Mouse (Mus musculus): ENCODE results near the gene Ctu1. TPM values are rescaled to one million over a fixed set of nuclear protein-coding genes. Genes with fewer than 3 reads are reported as not detected.
"Not testable (repeated sequence)": the region's sequence is repeated elsewhere in the genome, so short reads cannot be mapped to it uniquely, and the experiment has no call there.

Gene Ctu1
- 10 to 100 TPM; 20.8 to 22.5 TPM for total RNA-seq (2021)

- DNase-seq = peak; percentile 85
- intact Hi-C loops (cut with DNase I) = loop anchor here (10.0 kb wide), 2 partner anchors 87 to 223 kb away; no protein-coding TSS in a partner anchor
These were observed at the start of gene Ctu1 for GRCm38 (mm10) chr7:43671809-43672580. Gene Ctu1, plus strand, starts transcription at chr7:43672016.

DNA sequence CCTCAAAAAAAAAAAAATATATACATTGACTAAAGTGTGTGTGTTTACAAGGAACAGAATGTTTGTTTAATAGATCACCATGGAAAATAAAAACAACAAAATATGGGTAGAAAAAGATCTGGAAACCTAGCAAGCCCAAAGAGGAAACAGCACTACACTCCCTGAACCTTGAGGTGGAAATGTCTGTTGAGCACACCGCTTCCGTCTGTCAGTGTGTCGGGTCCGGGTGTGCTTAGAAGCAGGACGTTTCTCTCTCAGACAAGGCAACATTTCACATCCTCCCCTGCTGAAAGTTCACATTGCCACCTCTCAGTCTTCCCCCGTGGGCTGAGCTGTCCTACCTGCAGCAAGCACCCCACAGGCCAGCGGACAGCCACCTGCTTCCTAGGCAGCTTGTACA, 48.9 kb upstream of the Ctu1 start:
- DNase-seq = no peak
- intact Hi-C loops (cut with DNase I) = no loop called here

GRCm38 (mm10) chr7:43623819-43624218, 48.0 kb upstream of the Ctu1 start:
- DNase-seq = no peak
- intact Hi-C loops (cut with DNase I) = no loop called here

DNA sequence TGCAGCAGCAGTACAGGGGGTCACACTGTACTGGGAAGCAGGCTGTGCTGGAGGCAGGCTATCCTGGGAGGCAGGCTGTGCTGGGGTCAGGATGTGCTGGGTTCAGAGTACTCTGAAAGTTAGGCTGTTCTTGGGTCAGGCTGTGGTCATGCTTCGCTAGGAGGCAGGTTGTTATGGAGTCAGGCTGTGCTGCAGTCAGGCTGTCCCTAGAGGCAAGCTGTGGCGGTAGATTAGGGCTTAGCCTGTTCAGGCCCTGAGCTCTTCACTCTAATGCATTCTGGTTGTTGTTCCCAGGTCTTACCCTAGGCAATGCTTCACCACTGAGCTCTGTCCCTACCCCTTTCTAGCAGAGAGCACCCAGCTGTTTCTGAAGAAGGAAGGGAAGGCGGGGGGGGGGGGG, 46.8 kb upstream of the Ctu1 start:
- no peak for DNase-seq
- intact Hi-C loops (cut with DNase I) = no loop called here

- intact Hi-C loops (cut with DNase I) = no loop called here
- no peak for DNase-seq
These were observed 45.9 kb upstream of the Ctu1 start for GRCm38 (mm10) chr7:43625794-43626422.

DNA sequence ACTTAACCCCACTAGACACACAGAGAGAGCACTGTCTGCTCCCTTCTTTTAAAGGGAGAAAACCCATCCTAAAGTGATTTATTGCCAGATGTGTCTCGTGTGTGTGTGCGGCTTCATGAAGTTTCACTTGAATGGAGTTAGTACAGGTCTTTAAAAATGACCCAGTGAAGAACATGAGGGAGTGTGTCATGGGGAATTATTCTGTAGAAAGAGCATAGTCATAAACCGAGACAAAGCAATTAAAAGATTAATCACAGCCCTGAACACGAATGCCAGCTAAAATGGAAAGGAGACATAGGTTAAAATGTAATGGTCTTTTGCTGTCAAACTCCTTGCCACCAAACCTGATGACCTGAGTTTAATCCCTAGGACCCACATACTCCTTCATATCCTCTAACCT, 37.9 kb upstream of the Ctu1 start:
- intact Hi-C loops (cut with DNase I) = no loop called here
- DNase-seq = no peak

DNA sequence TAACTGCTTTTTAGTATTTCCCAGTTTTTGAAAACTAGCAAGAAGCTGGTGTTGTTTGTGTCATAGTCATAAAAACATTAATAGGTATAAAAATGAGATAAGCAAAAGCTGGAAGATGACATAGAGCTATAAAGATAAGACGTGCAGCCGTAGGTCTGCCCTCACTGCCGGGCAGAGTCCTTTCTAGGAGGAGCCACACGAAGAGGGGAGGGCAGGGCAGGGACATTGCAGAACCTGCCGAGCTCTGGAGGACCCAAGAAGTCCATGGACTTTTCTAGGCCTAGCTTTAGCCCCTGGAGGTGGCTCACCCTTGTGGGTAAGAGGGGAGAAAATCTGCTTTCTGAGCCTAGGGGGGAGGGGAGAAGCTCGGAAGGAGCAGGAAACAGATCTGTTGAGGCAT, 37.3 kb upstream of the Ctu1 start, which contains the start of gene Ceacam18:
Gene Ceacam18 (plus strand): TSS at position 208 of the 400 bp plus-strand sequence.
- no peak for DNase-seq
- intact Hi-C loops (cut with DNase I) = no loop called here

DNA sequence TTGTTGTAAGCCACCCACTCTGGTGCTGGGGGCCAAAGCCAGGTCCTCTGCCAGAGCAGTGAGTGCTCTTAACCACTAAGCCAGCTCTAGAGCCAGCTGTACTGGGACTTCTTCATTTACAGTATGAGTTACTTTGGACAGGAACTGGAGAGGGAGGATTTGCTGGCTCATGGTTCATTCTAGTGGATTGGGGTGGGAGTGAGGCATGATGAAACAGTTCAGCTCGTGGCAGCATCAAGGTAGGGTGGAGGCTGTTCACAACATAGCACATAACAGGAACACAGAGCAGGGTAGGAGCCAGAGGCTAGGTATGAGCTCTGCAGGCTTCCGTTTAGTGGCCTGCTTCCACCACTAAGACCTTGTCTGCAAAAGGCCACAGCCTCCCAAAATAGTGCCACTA, 35.6 kb upstream of the Ctu1 start:
- no peak for DNase-seq
- intact Hi-C loops (cut with DNase I) = no loop called here

DNA sequence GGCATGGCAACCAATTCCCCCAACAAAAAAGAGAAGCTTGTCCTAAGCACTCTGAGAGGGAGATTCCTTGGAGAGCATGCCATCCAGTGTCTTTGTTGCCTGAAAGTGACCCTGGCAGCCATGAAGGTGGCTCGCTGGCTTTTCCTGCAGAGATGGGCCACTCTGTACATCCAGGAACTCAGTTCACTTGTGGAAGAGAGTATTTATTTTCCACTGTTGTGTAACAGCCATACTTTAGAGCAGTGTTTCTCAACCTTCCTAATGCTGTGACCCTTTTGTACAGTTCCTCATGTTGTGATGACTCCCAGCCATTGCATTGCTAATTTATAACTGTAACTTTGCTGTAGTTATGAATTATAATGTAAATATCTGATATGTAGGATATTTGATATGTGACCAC, 34.7 kb upstream of the Ctu1 start:
- DNase-seq = no peak
- intact Hi-C loops (cut with DNase I) = no loop called here

- no peak for DNase-seq
These were observed 29.2 kb upstream of the Ctu1 start for GRCm38 (mm10) chr7:43642587-43642986.

GRCm38 (mm10) chr7:43643046-43643652, 28.7 kb upstream of the Ctu1 start:
- intact Hi-C loops (cut with DNase I) = no loop called here
- DNase-seq = no peak

More at GRCm38 (mm10) chr7:43642587-43642986, 29.2 kb upstream of the Ctu1 start:
- intact Hi-C loops (cut with DNase I) = no loop called here

- intact Hi-C loops (cut with DNase I) = no loop called here
- no peak for DNase-seq
These were observed 19.1 kb upstream of the Ctu1 start for GRCm38 (mm10) chr7:43652683-43653082.

DNA sequence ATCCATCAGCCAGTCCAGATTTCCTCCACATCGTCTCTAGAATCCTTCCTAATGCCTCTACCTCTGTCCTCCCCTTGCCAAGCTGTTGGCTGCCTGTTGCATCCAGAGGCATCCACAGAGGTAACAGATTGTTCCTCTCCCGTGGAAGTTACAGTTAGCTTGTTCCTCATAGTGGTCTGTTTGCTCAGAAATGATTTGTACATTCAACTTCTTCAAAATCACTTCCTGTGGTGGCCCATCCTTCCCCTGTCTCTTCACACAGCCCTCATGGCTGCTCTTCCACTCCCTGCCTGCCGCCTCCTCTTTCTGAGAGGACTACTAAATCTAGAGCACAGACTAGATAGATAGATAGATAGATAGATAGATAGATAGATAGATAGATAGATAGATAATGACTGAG, 17.3 kb upstream of the Ctu1 start:
- DNase-seq = no peak
- intact Hi-C loops (cut with DNase I) = no loop called here

- intact Hi-C loops (cut with DNase I) = no loop called here
- no peak for DNase-seq
These were observed 15.6 kb upstream of the Ctu1 start for GRCm38 (mm10) chr7:43656232-43656631.

DNA sequence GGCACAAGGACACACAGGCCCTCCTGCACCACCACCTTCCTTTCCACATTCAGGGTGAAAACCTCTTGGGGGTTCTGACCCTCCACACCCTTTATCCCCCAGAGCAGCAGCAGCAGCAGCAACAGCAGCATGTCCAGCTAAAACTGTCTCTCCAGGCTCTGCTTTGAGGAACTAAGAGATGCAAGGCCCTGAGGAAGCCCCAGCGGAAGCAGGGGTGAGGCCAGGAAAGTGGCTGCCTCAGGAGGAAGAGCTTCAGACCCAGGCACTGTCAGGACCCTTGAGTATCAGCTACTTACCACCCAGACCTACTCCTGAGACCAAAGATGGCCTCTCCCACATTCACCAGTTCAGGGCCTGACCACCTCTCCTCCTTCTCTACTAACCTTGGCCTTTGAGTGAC, 11.8 kb upstream of the Ctu1 start, which contains the start of gene Siglece:
Gene Siglece (minus strand): TSS at position 160 of the 400 bp plus-strand sequence.
- DNase-seq = no peak
- intact Hi-C loops (cut with DNase I) = no loop called here

GRCm38 (mm10) chr7:43662804-43663203, 9.0 kb upstream of the Ctu1 start:
- DNase-seq = no peak
- intact Hi-C loops (cut with DNase I) = no loop called here

GRCm38 (mm10) chr7:43667221-43667620, 4.6 kb upstream of the Ctu1 start:
- intact Hi-C loops (cut with DNase I); DNase-seq: not testable (repeated sequence)

DNA sequence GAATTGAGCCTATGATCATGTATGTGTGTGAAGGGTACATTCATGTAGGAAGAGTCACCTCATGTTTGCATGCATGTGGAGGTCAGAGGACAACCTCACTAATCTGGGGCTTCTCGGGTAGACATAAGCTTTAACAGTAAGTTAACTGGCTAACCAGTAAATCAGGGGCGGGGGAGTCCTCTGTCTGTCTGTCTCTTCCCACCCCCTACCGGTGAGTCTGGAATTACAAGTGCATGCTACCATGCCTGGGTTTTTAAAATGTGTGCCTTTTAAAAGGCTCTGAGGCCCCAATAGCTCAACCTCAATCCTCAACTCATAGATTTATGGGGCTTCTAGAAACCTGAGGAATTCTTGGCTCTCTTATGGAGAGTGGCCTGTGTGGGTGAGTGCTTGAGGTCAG, 3.2 kb upstream of the Ctu1 start:
- intact Hi-C loops (cut with DNase I) = no loop called here
- DNase-seq = no peak

GRCm38 (mm10) chr7:43671064-43671808, 580 bp upstream of the Ctu1 start:
- no peak for DNase-seq
- intact Hi-C loops (cut with DNase I) = loop anchor here (10.0 kb wide), 2 partner anchors 86 to 224 kb away; no protein-coding TSS in a partner anchor

GRCm38 (mm10) chr7:43672581-43673260, 905 bp downstream of the Ctu1 start:
- DNase-seq = no peak

More at GRCm38 (mm10) chr7:43672581-43673260, 905 bp downstream of the Ctu1 start:
- intact Hi-C loops (cut with DNase I) = loop anchor here (10.0 kb wide), 2 partner anchors 88 to 222 kb away; no protein-coding TSS in a partner anchor

Data from left cerebral cortex, postnatal 4 days (tissue).